Mouse (Mus musculus): ENCODE measurements around the gene Agtpbp1.

GRCm38 (mm10) chr13:59571107-59571506 lies 13.9 kb downstream of the Agtpbp1 start:
- TF ChIP-seq CTCF (IDR thresholded peaks at IDR 0.05; ENCODE audit: insufficient read depth, low read depth, low read length) (no peak), POLR2A (IDR thresholded peaks at IDR 0.05; ENCODE audit: insufficient read depth, low read depth, low read length) (no peak)
